Mouse (Mus musculus): ENCODE results near the gene Cluh.
A peak's percentile ranks its signal among the peaks of the same experiment; 100 is the strongest.

DNA sequence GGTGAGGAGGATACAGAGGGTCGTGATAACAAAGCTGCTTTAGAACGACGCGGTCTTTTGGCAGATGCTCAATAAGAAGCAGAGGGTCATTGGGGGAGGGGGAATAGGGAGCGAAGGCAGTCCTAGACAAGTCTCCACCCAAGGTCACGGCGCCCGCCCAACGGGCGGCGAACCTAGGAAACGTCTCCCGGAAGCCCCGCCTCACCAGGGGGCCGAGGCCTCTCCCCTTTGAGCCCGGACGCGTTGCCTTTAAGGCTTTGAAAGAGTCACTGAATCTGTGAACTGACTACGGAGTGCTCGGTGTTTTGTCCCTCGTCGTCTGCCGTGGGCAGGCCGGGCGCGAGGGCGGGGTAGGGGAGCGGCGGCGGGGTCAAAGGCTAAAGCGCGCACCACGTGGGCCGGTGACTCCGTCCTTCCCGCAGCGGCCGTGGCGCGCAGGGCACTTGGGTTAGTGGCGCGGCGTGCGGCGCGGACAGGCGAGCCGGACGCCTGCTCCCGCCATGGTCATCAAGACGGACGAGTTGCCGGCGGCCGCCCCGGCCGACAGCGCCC, at the start of gene Cluh:
- peak; percentile 56; the same call in 1 of the 2 replicates for TF ChIP-seq CTCF (IDR thresholded peaks at IDR 0.05; ENCODE audit: borderline replicate concordance, control insufficient read depth, extremely low read depth, insufficient read depth, low read length, poor library complexity)
- peak; percentile 27; the same call in 1 of the 2 replicates for TF ChIP-seq POLR2A (IDR thresholded peaks at IDR 0.05; ENCODE audit: control insufficient read depth, extremely low read depth, insufficient read depth, low read length, poor library complexity)

Data from thymus, adult 2 months (tissue).